Mouse (Mus musculus) liver, embryonic 12.5 days (tissue): Measurements from ENCODE around the gene Bmi1. TPM values are rescaled to one million over a fixed set of nuclear protein-coding genes. Genes with fewer than 3 reads are reported as not detected.

ENCODE experiments used
- ATAC-seq: fragments of 200-750 bp; cut with Nextera tagmentation; 2 replicates; pipeline ENCODE4 v1.8.0; 2017; ENCODE audit warnings: moderate number of reproducible peaks, mild to moderate bottlenecking, moderate library complexity
- H3K27ac ChIP-seq: fragments of 300-500 bp; sonication (generic); 2 replicates; pipeline ENCODE4 v1.5.1; 2016; ENCODE audit warnings: mild to moderate bottlenecking
- H3K27me3 ChIP-seq: fragments of 300-500 bp; sonication (generic); replicated peaks from 2 replicates; pipeline ENCODE4 v1.6.1; 2016; ENCODE audit warnings: mild to moderate bottlenecking, moderate library complexity
- H3K36me3 ChIP-seq: fragments of 300-500 bp; sonication (generic); 2 replicates; pipeline ENCODE4 v1.6.1; 2016; ENCODE audit warnings: mild to moderate bottlenecking, moderate library complexity
- H3K4me1 ChIP-seq: fragments of 300-500 bp; sonication (generic); 2 replicates; pipeline ENCODE4 v1.6.1; 2016
- H3K4me2 ChIP-seq: fragments of 300-500 bp; sonication (generic); 2 replicates; pipeline ENCODE4 v1.6.1; 2016; ENCODE audit warnings: mild to moderate bottlenecking, moderate library complexity
- H3K4me3 ChIP-seq: fragments of 300-500 bp; sonication (generic); 2 replicates; pipeline ENCODE4 v1.5.1; 2016; ENCODE audit warnings: mild to moderate bottlenecking, moderate library complexity
- H3K9ac ChIP-seq: fragments of 300-500 bp; sonication (generic); 2 replicates; pipeline ENCODE4 v1.6.1; 2016; ENCODE audit warnings: mild to moderate bottlenecking, moderate library complexity
- H3K9me3 ChIP-seq: fragments of 300-500 bp; sonication (generic); replicated peaks from 2 replicates; pipeline ENCODE4 v1.6.1; 2016; ENCODE audit warnings: mild to moderate bottlenecking, moderate library complexity
- whole genome bisulfite sequencing: fragments of 180-500 bp; shearing (Covaris S2); methylation state at CpG from one replicate; pipeline ENCODE4 v1.1.7; 2016; ENCODE audit not compliant: insufficient replicate concordance; 5-methylcytosine and 5-hydroxymethylcytosine counted together
- polyA plus RNA-seq: library from polyadenylated mRNA; unstranded; fragments of >200 nt; fragmentation: Nextera tagmentation; extraction: Ambion mirVana; gene quantifications from 2 replicates; pipeline ENCODE4 v1.2.1, GENCODE M21; 2016

Bmi1 gene
- polyA plus RNA-seq, 1 experiment from 2014 or later, result 9.7 TPM

DNA sequence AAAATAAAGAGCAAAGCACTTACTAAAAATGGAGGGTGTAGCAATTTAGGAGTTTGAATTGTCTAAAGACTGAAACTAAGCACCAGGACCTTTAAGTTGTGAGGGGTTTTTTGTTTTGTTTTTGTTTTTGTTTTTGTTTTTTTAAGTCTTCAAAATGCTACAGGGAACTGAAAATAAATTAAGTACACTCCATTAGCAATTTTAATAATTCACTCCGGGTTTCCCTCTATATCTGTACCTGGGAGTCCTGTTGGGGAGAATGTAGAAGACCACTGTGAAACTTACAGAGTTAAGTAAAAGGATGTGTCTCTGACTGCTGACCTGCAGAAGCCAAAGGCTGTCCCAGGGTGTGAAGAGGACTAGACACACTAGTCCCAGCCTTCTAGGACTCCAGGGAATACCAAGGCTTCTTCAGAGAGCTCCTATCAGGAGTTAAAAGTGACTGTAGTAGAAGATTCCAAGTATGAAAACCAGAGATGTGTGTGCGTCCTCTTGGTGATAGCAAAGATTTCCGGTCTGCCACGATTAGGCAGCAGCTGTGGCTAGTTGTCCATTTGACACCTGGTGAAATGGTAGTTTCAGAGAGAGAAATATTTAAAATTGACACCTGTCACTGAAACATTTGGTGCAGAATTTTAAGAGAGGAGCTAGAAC lies 20.9 kb downstream of the Bmi1 start:
- Histone ChIP-seq H3K36me3 (no peaks in the 10 kb centered on the region), H3K27ac (no peak overlapping the region), H3K9ac (no peak overlapping the region), H3K9me3 (no peaks in the 10 kb centered on the region), H3K27me3 (peaks cover 84% of the 10 kb centered on the region), H3K4me2 (no peak overlapping the region), H3K4me1 (peaks cover 10% of the 10 kb centered on the region; the same call in 1 of the 2 replicates), H3K4me3 (no peak overlapping the region)
- no peak for ATAC-seq
- 3% methylated on average over 4 of the region's 4 CpGs for WGBS

DNA sequence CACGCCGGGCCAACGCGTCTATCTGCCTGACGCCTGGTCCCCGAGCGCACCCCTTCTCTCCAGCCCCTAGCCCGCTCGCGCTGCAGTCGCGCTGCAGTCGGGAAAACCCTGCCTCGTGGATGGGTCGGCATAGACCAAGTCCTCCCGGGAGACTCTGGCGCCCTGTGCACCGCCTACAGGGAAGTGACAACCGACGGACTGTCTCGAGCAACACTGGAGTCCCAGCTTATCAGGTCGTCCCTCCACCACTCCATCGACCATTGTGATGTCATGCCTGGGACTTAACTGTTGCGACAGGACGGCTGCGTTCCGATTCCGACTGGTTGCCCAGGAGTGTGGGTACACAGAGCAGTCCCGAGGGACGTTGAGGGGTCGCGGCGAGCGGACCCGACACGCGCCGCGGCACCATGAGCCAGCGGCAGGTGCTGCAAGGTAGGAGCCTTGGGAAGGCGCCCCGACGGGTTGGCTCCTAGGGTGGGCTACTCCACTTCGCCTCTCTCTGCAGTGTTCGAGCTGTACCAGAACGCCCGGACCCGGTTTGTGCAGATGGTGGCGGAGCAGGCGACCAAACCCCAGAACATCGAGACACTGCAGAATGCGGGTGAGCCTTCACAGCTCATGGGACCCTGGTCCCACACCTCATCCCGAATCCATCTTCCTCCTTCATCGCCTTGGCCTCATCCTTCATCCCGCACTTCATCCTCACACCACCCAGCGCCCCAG lies 22.0 kb downstream of the Bmi1 start:
- H3K36me3 ChIP-seq, result no peaks in the 10 kb centered on the region
- ATAC-seq, result no peak
- no peaks in the 10 kb centered on the region for H3K9me3 ChIP-seq
- H3K4me2 ChIP-seq, result peak overlapping the region; percentile 38
- peaks cover 10% of the 10 kb centered on the region; the same call in 1 of the 2 replicates for H3K4me1 ChIP-seq
- 0 out of 2 replicates have a peak overlapping the region, but pooled peaks have one; percentile 13 for H3K4me3 ChIP-seq
- no peak overlapping the region for H3K9ac ChIP-seq
- 2% methylated on average over 56 of the region's 56 CpGs for WGBS
- H3K27ac ChIP-seq, result no peak overlapping the region
- peaks cover 79% of the 10 kb centered on the region for H3K27me3 ChIP-seq

DNA sequence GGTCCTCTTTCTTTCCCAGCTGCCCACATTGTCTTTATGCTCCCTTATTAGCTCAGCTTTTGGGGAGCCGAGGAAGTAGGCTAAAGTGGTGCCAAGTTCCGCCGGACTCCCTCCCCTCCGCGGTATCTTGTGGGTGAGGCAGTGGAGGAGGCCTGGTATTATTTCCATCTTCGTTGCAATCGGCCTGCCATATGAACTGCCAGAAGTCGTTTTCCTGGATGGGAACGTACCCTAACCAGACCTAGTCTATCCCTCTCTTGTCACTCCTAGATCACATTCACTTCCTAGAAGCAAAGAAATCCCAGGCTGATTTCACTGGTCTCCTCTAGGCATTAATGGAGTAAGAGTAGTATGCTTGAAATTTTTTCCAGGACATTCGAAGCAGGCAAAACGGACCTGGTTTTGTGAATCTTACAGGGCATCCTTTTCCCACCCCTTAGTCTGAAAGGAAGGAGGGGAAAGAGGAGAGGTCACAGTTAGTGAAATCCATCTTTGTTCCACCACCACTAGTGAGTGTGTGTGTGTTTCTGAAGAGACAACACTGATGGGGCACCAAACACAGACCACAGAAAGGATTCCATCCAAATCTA lies 22.7 kb downstream of the Bmi1 start:
- no peak overlapping the region for H3K4me3 ChIP-seq
- H3K27me3 ChIP-seq, result peaks cover 76% of the 10 kb centered on the region
- ATAC-seq, result no peak
- no peak overlapping the region for H3K9ac ChIP-seq
- whole genome bisulfite sequencing, result 2% methylated on average over 11 of the region's 11 CpGs
- no peaks in the 10 kb centered on the region for H3K9me3 ChIP-seq
- peaks cover 5% of the 10 kb centered on the region; the same call in 1 of the 2 replicates for H3K4me1 ChIP-seq
- no peak overlapping the region for H3K4me2 ChIP-seq
- H3K36me3 ChIP-seq, result no peaks in the 10 kb centered on the region
- H3K27ac ChIP-seq, result no peak overlapping the region

DNA sequence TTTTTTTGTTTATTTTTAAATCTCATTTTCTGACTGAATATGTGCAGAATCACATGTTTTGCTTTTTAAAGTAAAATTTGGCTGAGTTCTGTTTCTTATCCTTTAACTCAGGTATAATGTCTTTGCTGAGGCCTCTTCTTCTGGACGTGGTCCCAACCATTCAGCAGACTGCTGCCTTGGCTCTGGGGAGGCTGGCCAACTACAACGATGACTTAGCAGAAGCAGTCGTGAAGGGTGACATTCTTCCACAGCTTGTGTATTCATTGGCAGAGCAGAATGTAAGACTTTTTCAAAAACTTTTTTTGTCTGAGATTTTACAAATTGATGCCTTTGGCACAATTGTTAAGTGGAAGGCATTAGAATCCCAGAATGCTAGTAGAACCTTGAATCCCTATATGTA lies 33.5 kb downstream of the Bmi1 start:
- no peak overlapping the region for H3K9ac ChIP-seq
- H3K27ac ChIP-seq, result no peak overlapping the region
- no peak for ATAC-seq
- H3K27me3 ChIP-seq, result peaks cover 7% of the 10 kb centered on the region; the same call in 1 of the 2 replicates
- no peaks in the 10 kb centered on the region for H3K36me3 ChIP-seq
- no peaks in the 10 kb centered on the region for H3K4me1 ChIP-seq
- no peak overlapping the region for H3K4me2 ChIP-seq
- no peak overlapping the region for H3K4me3 ChIP-seq
- 47% methylated on average over 3 of the region's 3 CpGs for WGBS
- no peaks in the 10 kb centered on the region for H3K9me3 ChIP-seq

DNA sequence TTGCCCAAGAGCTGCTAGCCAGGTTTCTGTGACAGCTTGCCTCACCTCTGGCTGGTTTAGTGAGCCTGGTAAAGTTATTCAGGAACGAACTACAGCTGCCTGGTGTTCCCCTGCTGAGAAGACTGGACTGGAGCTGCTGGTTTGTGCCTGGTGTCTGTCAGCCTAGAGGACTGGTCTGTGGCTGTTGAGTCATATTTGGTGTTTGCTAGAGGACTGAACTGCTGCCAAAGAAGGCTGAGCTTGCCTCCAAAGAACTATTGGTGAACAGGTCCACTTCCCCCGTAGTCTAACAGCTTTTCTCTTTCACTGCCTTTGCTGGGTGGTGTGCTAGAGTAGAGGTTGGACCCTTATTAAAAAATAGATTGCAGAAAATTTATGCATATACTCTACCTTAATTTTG lies 36.3 kb downstream of the Bmi1 start:
- no peak overlapping the region for H3K9ac ChIP-seq
- no peaks in the 10 kb centered on the region for H3K36me3 ChIP-seq
- H3K4me1 ChIP-seq, result no peaks in the 10 kb centered on the region
- ATAC-seq, result no peak
- 46% methylated on average over 2 of the region's 2 CpGs for WGBS
- H3K27ac ChIP-seq, result no peak overlapping the region
- no peak overlapping the region for H3K4me3 ChIP-seq
- H3K27me3 ChIP-seq, result peaks cover 3% of the 10 kb centered on the region; the same call in 1 of the 2 replicates
- no peaks in the 10 kb centered on the region for H3K9me3 ChIP-seq
- H3K4me2 ChIP-seq, result no peak overlapping the region

DNA sequence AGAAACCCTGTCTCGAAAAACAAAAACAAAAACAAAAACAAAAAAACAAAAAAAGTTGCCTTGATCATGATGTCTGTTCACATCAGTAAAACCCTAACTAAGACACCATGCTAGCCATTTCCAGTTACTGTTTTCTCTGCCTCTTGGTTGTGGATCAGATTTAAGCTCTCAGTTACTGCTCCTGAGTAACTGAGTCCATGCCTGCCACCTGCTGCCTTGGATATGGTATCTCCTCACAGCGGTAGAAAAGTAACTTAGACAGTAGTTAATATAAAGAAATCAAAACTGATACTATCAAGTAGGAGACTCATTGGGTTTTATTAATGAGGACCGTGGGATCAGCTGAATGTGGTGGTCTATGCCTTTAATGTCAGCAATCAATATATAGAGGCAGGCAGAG lies 37.5 kb downstream of the Bmi1 start:
- 53% methylated on average over 3 of the region's 3 CpGs for WGBS

DNA sequence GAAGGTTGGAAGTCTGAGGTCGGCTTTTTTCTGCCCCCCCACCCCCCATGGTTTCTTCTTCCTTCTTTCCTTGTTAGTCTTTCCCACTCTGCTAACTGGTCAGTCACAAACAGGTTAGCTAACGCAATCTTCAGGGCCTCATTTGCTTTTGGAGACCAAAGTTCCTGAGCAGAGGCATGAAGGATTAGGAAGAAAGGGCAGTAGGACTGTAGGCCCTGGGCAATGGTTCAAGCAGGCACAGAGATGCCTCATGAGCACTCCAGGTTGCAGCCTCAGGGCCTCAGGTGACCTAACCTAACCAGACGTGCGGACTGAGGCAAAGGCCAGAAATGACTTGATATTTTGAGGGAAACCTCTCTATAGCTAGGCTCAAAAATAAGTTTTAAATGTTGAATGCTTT lies 41.7 kb downstream of the Bmi1 start:
- H3K9me3 ChIP-seq, result no peaks in the 10 kb centered on the region
- no peaks in the 10 kb centered on the region for H3K4me1 ChIP-seq
- ATAC-seq, result no peak
- 72% methylated on average over 4 of the region's 4 CpGs for WGBS
- H3K4me2 ChIP-seq, result no peak overlapping the region
- H3K9ac ChIP-seq, result no peak overlapping the region
- no peak overlapping the region for H3K27ac ChIP-seq
- H3K36me3 ChIP-seq, result no peaks in the 10 kb centered on the region
- H3K4me3 ChIP-seq, result no peak overlapping the region
- peaks cover 3% of the 10 kb centered on the region; the same call in 1 of the 2 replicates for H3K27me3 ChIP-seq

More for the DNA sequence above, 37.5 kb downstream of the Bmi1 start:
- H3K4me2 ChIP-seq, result no peak overlapping the region
- no peak overlapping the region for H3K4me3 ChIP-seq
- no peak overlapping the region for H3K9ac ChIP-seq
- H3K4me1 ChIP-seq, result no peaks in the 10 kb centered on the region
- H3K9me3 ChIP-seq, result no peaks in the 10 kb centered on the region
- H3K27me3 ChIP-seq, result peaks cover 3% of the 10 kb centered on the region; the same call in 1 of the 2 replicates
- ATAC-seq, result no peak
- no peak overlapping the region for H3K27ac ChIP-seq
- no peaks in the 10 kb centered on the region for H3K36me3 ChIP-seq

DNA sequence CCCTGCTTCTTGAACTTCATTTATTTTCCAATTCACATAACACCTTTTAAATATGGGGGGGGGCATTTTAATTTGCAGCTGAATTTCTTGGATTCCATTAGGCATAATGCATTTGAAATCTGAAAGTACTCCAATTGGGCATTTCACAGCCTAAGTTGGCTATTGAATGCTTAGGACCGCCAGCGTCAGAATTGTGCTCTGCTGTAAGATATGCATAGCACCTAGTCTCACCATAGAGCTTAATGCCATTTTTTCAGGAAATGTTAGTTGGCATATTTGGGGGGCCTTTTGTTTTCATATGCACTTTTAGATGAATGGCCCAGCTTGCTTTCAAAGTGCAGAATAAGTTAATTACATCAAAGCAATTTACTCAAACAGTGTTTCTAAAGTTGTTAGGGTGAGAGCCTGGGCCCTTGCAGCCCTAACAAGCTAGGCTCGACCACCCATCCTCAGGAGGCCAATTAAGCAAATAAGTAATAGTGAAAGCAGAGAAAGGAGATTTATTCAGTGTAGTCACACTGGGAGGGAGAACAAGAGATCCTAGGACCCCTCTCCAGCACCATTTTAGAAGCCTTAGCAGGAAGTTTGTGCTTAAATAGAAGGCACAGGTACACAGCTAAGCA lies 45.5 kb downstream of the Bmi1 start:
- H3K4me1 ChIP-seq, result no peaks in the 10 kb centered on the region
- no peaks in the 10 kb centered on the region for H3K9me3 ChIP-seq
- no peaks in the 10 kb centered on the region; the same call in 1 of the 2 replicates for H3K27me3 ChIP-seq
- ATAC-seq, result no peak
- WGBS, result 57% methylated on average over 3 of the region's 3 CpGs
- H3K36me3 ChIP-seq, result no peaks in the 10 kb centered on the region
- no peak overlapping the region for H3K4me2 ChIP-seq
- no peak overlapping the region for H3K9ac ChIP-seq
- H3K4me3 ChIP-seq, result no peak overlapping the region
- no peak overlapping the region for H3K27ac ChIP-seq

DNA sequence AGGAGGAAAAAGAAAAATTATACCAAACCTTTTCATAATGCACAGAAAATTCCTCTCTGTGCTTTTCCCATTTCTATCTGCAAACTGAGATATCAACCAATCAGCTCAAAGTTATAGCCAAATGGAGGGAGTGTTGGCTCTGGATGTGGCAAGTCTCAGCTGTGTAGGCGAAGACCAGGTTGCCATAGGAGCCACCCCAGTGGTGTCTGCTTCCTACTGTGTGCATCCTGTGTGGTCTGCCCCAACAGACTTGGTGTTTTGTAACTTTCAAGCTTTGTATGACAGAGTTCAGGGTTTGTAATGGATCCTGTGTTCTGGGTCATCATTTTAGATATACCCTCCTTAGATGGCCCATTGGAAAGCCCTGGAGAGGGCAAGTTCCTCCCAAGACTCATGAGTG lies 47.6 kb downstream of the Bmi1 start:
- Histone ChIP-seq H3K4me2 (no peak overlapping the region), H3K9me3 (no peaks in the 10 kb centered on the region), H3K4me3 (no peak overlapping the region), H3K27ac (no peak overlapping the region), H3K27me3 (no peaks in the 10 kb centered on the region), H3K36me3 (no peaks in the 10 kb centered on the region), H3K9ac (no peak overlapping the region), H3K4me1 (no peaks in the 10 kb centered on the region)
- 64% methylated on average over 1 of the region's 1 CpGs for WGBS
- ATAC-seq, result no peak

DNA sequence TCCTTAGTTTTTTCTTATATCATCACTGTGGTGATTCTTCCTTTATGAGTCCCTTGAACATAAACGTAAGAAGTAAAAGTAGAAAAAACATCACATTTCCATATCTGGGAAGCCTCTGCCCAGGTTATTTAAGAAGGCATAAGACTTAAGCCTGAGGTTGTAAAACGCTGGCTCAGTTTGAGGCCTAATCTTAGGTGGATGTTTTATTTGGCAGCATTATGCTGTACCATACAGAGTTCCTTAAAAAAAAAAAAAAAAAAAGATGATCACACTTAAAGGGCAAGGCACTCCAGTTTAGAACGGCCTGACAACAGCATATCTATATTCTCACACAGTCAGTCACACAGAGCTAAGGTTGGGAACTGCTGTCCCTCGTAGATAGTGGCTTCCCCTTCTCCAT lies 49.1 kb downstream of the Bmi1 start:
- Histone ChIP-seq H3K4me1 (no peaks in the 10 kb centered on the region), H3K36me3 (no peaks in the 10 kb centered on the region), H3K27ac (no peak overlapping the region), H3K4me3 (no peak overlapping the region), H3K27me3 (no peaks in the 10 kb centered on the region), H3K9me3 (no peaks in the 10 kb centered on the region), H3K9ac (no peak overlapping the region), H3K4me2 (no peak overlapping the region)
- WGBS, result 54% methylated on average over 4 of the region's 4 CpGs
- no peak for ATAC-seq

DNA sequence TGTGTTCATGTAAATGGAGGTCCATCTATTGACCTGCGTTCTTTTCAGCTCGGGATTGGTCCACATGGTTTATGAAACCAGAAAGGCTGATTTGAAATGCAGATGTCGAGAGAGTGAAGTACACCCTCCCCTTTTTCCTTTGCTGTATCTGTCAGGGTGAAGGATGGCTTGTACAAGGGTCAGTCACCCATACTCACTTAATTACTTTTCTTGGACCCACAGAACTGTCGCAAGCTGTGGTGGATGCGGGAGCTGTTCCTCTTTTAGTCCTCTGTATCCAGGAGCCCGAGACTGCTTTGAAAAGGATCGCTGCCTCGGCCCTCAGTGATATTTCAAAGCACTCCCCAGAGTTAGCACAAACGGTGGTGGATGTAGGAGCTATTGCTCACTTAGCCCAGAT lies 54.9 kb downstream of the Bmi1 start:
- H3K4me2 ChIP-seq, result no peak overlapping the region
- H3K9me3 ChIP-seq, result no peaks in the 10 kb centered on the region
- H3K27me3 ChIP-seq, result no peaks in the 10 kb centered on the region
- WGBS, result 42% methylated on average over 9 of the region's 9 CpGs
- ATAC-seq, result no peak
- no peaks in the 10 kb centered on the region for H3K36me3 ChIP-seq
- no peak overlapping the region for H3K4me3 ChIP-seq
- H3K9ac ChIP-seq, result no peak overlapping the region
- no peak overlapping the region for H3K27ac ChIP-seq
- H3K4me1 ChIP-seq, result peaks cover 10% of the 10 kb centered on the region
